Mouse (Mus musculus): ENCODE data around the gene Tox2. TPM values are rescaled to one million over a fixed set of nuclear protein-coding genes. Genes with fewer than 3 reads are reported as not detected.

Tox2 gene
- polyA plus RNA-seq, 1 experiment: 4.5 TPM

- Histone ChIP-seq H3K4me1 (peaks cover under 1% of the 10 kb centered on the region), H3K27me3 (replicated peaks) (peaks cover 57% of the 10 kb centered on the region), H3K4me3 (replicated peaks) (no peak overlapping the region), H3K9me3 (peaks cover 7% of the 10 kb centered on the region; the same call in 1 of the 2 replicates), H3K36me3 (replicated peaks; ENCODE audit: low read length) (no peaks in the 10 kb centered on the region)
- no peak for TF ChIP-seq GATA1 (IDR thresholded peaks at IDR 0.05; ENCODE audit: borderline replicate concordance, low read length)
- TF ChIP-seq FLI1 (IDR thresholded peaks at IDR 0.05; ENCODE audit: low read length): no peak
Observed at GRCm38 (mm10) chr2:163350443-163350842, 147.5 kb downstream of the Tox2 start.

DNA sequence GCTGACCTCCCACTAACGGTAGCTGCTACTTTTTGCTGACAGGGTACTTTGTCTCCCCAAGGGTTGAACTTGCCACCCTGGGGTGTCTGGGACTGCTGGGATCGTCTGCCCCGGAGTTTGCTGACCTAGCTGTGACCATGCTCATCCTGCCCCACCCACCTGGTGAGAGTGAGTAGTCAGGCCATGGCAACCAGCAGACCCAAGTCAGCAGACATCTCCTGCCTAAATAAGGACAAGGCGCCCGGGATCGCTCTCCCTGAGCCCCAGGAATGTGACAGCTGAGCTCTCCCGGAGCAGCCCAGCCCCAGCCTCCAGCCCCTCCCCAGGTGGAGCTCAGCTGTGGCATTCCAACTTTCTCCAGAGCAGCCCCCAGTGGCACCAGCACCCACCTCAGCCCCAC is 150.8 kb downstream of the Tox2 start:
- peaks cover 54% of the 10 kb centered on the region for H3K27me3 ChIP-seq (replicated peaks)
- peaks cover 23% of the 10 kb centered on the region for H3K4me1 ChIP-seq
- no peak overlapping the region for H3K4me3 ChIP-seq (replicated peaks)
- peaks cover 7% of the 10 kb centered on the region; the same call in 1 of the 2 replicates for H3K9me3 ChIP-seq
- no peaks in the 10 kb centered on the region for H3K36me3 ChIP-seq (replicated peaks; ENCODE audit: low read length)
- TF ChIP-seq FLI1 (IDR thresholded peaks at IDR 0.05; ENCODE audit: low read length) (no peak), GATA1 (IDR thresholded peaks at IDR 0.05; ENCODE audit: borderline replicate concordance, low read length) (no peak)

GRCm38 (mm10) chr2:163355666-163356065 is 152.7 kb downstream of the Tox2 start:
- Histone ChIP-seq H3K27me3 (replicated peaks) (peaks cover 59% of the 10 kb centered on the region), H3K4me3 (replicated peaks) (no peak overlapping the region), H3K9me3 (peaks cover 7% of the 10 kb centered on the region; the same call in 1 of the 2 replicates), H3K36me3 (replicated peaks; ENCODE audit: low read length) (no peaks in the 10 kb centered on the region), H3K4me1 (peaks cover 23% of the 10 kb centered on the region)
- no peak for TF ChIP-seq FLI1 (IDR thresholded peaks at IDR 0.05; ENCODE audit: low read length)
- TF ChIP-seq GATA1 (IDR thresholded peaks at IDR 0.05; ENCODE audit: borderline replicate concordance, low read length): no peak

GRCm38 (mm10) chr2:163356113-163356840 is 153.4 kb downstream of the Tox2 start:
- H3K36me3 ChIP-seq (replicated peaks; ENCODE audit: low read length): no peaks in the 10 kb centered on the region
- TF ChIP-seq FLI1 (IDR thresholded peaks at IDR 0.05; ENCODE audit: low read length): no peak
- TF ChIP-seq GATA1 (IDR thresholded peaks at IDR 0.05; ENCODE audit: borderline replicate concordance, low read length): no peak
- H3K4me1 ChIP-seq: peaks cover 23% of the 10 kb centered on the region
- H3K9me3 ChIP-seq: peaks cover 3% of the 10 kb centered on the region; the same call in 1 of the 2 replicates
- no peak overlapping the region for H3K4me3 ChIP-seq (replicated peaks)
- H3K27me3 ChIP-seq (replicated peaks): peaks cover 62% of the 10 kb centered on the region

DNA sequence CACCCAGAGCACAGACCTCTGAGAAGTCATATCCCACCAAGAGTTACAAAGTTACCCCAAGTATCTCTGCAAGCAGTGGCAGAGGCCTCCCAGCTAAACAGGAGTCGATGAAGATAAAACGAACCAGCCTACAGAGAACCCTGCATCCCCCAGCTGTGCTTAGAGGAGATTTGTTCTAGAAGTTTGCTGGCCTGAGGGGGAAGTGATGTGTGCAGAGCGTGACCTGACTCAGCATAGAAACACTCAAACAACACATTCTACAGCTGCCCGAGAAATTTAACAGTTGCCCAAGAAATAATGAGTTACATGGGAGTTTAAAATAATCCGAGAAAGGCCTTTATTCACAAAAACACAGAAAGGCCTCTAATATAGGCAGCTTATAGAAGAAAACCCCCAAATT is 155.7 kb downstream of the Tox2 start:
- no peaks in the 10 kb centered on the region for H3K9me3 ChIP-seq
- no peak overlapping the region for H3K4me3 ChIP-seq (replicated peaks)
- peaks cover 23% of the 10 kb centered on the region for H3K4me1 ChIP-seq
- peaks cover 60% of the 10 kb centered on the region for H3K27me3 ChIP-seq (replicated peaks)
- no peak for TF ChIP-seq GATA1 (IDR thresholded peaks at IDR 0.05; ENCODE audit: borderline replicate concordance, low read length)
- TF ChIP-seq FLI1 (IDR thresholded peaks at IDR 0.05; ENCODE audit: low read length): no peak
- no peaks in the 10 kb centered on the region for H3K36me3 ChIP-seq (replicated peaks; ENCODE audit: low read length)

DNA sequence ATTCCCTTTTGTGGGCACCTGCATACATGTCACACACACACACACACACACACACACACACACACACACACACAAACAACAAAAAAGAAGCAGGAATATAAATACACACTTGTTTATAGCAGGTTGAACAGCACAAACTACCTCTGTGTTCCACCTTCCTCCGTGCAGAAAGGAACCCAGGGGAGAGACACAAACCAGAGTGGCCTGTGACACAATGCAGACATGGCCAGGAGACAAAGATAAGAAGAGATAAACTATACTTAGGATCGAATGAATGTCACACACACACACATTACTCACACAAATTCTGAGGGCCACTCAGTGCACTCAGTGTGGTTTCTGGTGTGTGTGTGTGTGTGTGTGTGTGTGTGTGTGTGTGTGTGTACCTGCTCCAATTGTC is 156.3 kb downstream of the Tox2 start:
- H3K4me1 ChIP-seq: peaks cover 23% of the 10 kb centered on the region
- H3K27me3 ChIP-seq (replicated peaks): peaks cover 60% of the 10 kb centered on the region
- H3K36me3 ChIP-seq (replicated peaks; ENCODE audit: low read length): no peaks in the 10 kb centered on the region
- no peak for TF ChIP-seq FLI1 (IDR thresholded peaks at IDR 0.05; ENCODE audit: low read length)
- no peak for TF ChIP-seq GATA1 (IDR thresholded peaks at IDR 0.05; ENCODE audit: borderline replicate concordance, low read length)
- no peaks in the 10 kb centered on the region for H3K9me3 ChIP-seq
- H3K4me3 ChIP-seq (replicated peaks): no peak overlapping the region

- no peaks in the 10 kb centered on the region for H3K9me3 ChIP-seq
- H3K27me3 ChIP-seq (replicated peaks): peaks cover 62% of the 10 kb centered on the region
- peaks cover 17% of the 10 kb centered on the region for H3K4me1 ChIP-seq
- no peak overlapping the region for H3K4me3 ChIP-seq (replicated peaks)
- no peak for TF ChIP-seq FLI1 (IDR thresholded peaks at IDR 0.05; ENCODE audit: low read length)
- TF ChIP-seq GATA1 (IDR thresholded peaks at IDR 0.05; ENCODE audit: borderline replicate concordance, low read length): no peak
- H3K36me3 ChIP-seq (replicated peaks; ENCODE audit: low read length): no peaks in the 10 kb centered on the region
Observed at GRCm38 (mm10) chr2:163360858-163361623, 158.1 kb downstream of the Tox2 start.

GRCm38 (mm10) chr2:163362940-163363921 is 160.3 kb downstream of the Tox2 start:
- TF ChIP-seq FLI1 (IDR thresholded peaks at IDR 0.05; ENCODE audit: low read length) (no peak), GATA1 (IDR thresholded peaks at IDR 0.05; ENCODE audit: borderline replicate concordance, low read length) (no peak)
- H3K4me1 ChIP-seq: 0 out of 2 replicates have a peak, but pooled peaks cover 5% of the 10 kb centered on the region

More at GRCm38 (mm10) chr2:163362940-163363921, 160.3 kb downstream of the Tox2 start:
- Histone ChIP-seq H3K9me3 (no peaks in the 10 kb centered on the region), H3K27me3 (replicated peaks) (peaks cover 61% of the 10 kb centered on the region), H3K36me3 (replicated peaks; ENCODE audit: low read length) (no peaks in the 10 kb centered on the region), H3K4me3 (replicated peaks) (no peak overlapping the region)

Measured in megakaryocyte, embryonic 14.5 days (primary cell).